Mouse (Mus musculus): ENCODE data around the gene Arhgef2.
A peak's percentile ranks its signal among the peaks of the same experiment; 100 is the strongest.

Gene Arhgef2

DNA sequence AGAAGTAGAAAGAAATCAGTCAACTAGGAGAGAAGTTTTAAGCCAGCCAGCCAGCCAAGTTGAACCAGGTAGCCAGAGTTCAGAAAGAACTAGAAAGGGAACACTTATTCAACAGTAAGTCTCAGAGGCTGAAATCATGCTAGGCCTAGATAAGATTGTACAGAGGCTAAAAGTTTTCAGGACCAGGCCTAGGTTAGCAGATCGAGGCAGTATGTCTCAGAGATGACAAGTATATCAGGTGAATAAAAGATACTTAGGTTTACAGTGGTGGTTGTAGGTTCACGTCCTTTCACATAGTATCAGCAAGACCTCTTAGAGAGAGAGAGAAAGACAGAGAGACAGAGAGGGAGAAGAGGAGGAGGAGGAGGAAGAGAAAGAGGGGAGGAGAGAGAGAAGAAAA is 78.0 kb downstream of the Arhgef2 start:
- no peak for DNase-seq (ENCODE audit: low read depth, low spot score)

DNA sequence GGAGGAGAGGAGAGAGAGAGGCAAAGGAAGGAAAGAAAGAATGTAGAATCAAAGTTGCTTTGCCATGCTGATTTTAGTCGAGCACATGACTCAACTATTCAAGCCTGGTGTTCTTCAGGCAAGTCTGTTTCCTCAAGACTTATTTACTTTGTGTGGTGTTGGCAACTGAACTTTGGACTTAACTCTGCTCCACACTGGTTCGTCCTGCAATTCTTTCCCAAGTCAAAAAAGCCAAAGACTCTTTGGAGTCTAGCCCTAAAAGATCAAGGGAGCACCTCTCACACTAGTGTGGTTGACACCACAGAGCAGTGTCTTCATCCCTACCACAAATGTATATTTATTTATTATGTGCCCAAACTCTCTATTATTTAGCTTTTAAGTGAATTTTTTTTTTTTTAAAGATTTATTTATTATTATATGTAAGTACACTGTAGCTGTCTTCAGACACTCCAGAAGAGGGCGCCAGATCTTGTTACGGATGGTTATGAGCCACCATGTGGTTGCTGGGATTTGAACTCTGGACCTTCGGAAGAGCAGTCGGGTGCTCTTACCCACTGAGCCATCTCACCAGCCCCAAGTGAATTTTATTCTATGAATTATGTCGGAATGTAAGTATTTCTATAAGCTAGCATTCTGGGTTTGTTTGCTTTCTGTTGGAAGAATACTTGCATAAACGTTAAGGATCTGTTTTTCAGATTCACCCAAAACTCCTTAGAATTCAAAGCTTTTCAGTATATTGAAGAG is 78.6 kb downstream of the Arhgef2 start:
- DNase-seq (ENCODE audit: low read depth, low spot score) = no peak

GRCm38 (mm10) chr3:88684980-88685941 is 79.5 kb downstream of the Arhgef2 start, which contains the start of gene Khdc4:
Gene Khdc4 (plus strand): TSS chr3:88685803.
- DNase-seq (ENCODE audit: low read depth, low spot score) = peak; percentile 98

GRCm38 (mm10) chr3:88685958-88686451 is 80.2 kb downstream of the Arhgef2 start:
- peak; percentile 77 for DNase-seq (ENCODE audit: low read depth, low spot score)

DNA sequence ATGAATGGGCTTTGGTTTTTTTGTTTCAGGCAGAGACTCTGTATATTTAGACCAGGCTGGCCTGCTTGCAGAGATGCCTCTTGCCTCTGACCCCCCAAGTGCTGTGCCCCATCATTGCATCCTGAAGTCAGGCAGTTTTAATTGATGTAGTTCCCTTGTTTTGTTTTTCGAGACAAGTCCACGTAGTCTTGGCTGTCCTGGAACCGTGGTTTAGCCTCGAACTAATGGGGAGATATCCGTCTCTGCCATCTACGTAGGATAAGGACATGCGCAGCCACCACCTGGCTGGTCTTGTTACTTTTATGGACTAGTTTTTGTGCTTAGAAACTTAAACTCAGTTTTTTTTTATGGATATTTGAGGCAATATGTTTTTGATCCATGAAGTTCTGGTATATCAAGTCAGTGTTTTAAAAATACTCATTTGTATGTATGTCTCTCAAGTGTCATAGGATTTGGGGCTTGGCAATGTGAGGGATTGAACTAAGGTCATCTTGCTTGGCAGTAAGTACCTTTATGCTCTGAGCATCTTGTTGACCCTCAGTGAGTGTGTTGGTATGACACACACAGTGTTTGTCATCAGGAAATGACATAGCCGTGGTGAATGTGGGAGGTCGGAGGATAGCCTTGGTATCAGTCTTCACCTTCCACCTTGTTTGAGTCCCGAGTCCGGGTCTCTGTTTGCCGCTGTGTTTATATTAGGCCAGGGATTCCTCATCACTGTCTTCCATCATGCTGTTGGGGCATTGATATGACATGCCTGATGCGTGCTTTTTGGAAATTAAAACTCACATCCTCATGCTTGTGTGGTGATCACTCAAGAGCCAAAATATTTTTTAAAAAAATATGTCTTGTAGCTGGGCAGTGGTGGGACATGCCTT is 81.2 kb downstream of the Arhgef2 start:
- DNase-seq (ENCODE audit: low read depth, low spot score) = no peak

GRCm38 (mm10) chr3:88689079-88689478 is 83.3 kb downstream of the Arhgef2 start:
- no peak for DNase-seq (ENCODE audit: low read depth, low spot score)

DNA sequence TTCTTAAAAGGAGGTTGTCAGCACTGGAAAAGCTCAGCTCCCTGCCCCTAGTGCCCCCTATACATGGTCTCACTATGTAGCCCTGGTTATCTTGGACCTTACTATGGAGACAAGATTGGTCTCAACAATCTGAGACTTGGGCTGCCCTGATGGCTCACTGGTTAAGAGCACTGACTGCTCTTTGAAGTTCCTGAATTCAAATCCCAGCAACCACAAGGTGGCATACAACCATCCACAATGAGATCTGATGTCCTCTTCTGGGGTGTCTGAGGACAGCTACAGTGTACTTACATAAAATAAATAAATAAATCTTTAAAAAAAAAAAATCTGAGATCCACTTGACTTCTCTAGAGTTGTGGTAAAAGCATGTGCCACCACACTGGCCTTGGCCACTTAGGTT is 89.8 kb downstream of the Arhgef2 start:
- peak; percentile 30 for DNase-seq (ENCODE audit: low read depth, low spot score)

Data from ES-CJ7 (cell line).